Mouse (Mus musculus): ENCODE measurements around the gene Olfr45. TPM values are rescaled to one million over a fixed set of nuclear protein-coding genes. Genes with fewer than 3 reads are reported as not detected.
"Not testable (repeated sequence)": the region's sequence is repeated elsewhere in the genome, so short reads cannot be mapped to it uniquely, and the experiment has no call there.

The Olfr45 gene
- polyA plus RNA-seq (2015; fragmentation: Nextera tagmentation; extraction: Ambion mirVana), result not detected in 2 replicates

DNA sequence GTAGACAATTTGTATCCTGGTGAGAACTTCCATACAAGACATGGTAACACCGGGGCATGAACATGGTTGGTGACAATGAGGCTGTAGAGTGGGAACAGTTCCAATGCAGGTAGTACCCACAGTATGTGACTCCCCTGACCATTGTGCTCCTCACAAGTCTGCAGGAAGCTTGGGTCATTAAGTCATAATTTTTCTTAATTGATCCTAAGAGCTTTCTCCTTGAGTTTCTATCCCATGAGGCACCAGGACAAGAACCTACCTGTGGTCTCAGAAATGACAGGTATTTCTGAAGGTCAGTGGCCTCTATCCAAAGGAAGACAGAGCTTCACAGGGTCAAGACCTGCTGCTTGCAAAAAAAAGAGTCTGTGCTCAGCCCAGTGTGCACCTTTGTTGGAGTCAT lies at the start of gene Olfr45:
Olfr45 (plus strand) TSS at position 301 of the 400 bp plus-strand sequence.
- Histone ChIP-seq H3K9me3 (peaks cover 14% of the 10 kb centered on the region; the same call in 1 of the 2 replicates), H3K36me3 (no peaks in the 10 kb centered on the region), H3K4me3 (no peak within 1 kb of the TSS), H3K4me1 (replicated peaks) (no peaks in the 10 kb centered on the region), H3K27me3 (no peaks in the 10 kb centered on the region), H3K9ac (no peak within 1 kb of the TSS), H3K4me2 (no peak within 1 kb of the TSS), H3K27ac (replicated peaks) (no peak within 1 kb of the TSS)
- ATAC-seq (ENCODE audit: low read depth), result no peak
- 83% methylated on average over 1 of the region's 1 CpGs for WGBS

DNA sequence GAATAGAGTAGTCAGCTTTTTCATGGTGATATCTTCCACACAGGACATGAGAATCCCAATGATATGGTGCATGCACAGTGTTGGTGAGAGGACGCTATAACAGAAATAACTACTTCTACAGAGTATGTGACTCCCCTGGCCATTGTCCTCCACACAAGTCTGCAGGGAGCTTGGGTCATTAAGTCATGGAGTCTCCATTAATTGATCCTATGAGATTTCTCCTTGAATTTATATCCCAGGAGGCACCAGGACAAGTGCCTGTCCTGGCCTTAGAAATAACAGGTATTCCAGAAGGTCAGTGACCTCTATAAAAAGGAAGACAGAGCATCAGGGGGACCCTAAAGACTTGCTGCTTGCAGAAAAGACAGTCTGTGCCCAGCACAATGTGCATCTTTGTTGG lies 35.6 kb upstream of the Olfr45 start, which contains the start of gene Olfr53:
Olfr53 (plus strand) TSS at position 301 of the 400 bp plus-strand sequence.
- 84% methylated on average over 1 of the region's 1 CpGs for WGBS
- no peaks in the 10 kb centered on the region for H3K4me1 ChIP-seq (replicated peaks)
- H3K9me3 ChIP-seq, result no peaks in the 10 kb centered on the region; the same call in 1 of the 2 replicates
- H3K27ac ChIP-seq (replicated peaks), result no peak within 1 kb of the TSS
- no peak for ATAC-seq (ENCODE audit: low read depth)
- H3K4me3 ChIP-seq, result no peak within 1 kb of the TSS
- H3K4me2 ChIP-seq, result no peak within 1 kb of the TSS
- H3K27me3 ChIP-seq, result no peaks in the 10 kb centered on the region
- H3K36me3 ChIP-seq, result no peaks in the 10 kb centered on the region
- no peak within 1 kb of the TSS for H3K9ac ChIP-seq

DNA sequence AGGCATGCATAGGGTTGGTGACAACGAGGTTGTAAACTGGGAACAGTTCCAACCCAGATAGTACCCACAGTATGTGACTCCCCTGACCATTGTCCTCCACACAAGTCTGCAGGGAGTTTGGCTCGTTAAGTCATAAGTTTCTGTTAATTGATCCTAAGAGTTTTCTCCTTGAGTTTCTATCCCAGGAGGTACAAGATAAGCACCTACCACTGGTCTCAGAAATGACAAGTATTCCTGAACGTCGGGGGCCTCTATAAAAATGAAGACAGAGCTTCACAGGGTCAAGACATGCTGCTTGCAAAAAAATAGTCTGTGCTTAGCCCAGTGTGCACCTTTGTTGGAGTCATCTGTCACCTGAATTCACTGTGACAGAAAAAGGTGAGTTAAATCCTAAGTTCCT lies 22.1 kb upstream of the Olfr45 start, which contains the start of gene Olfr539:
Olfr539 (plus strand) TSS at position 301 of the 400 bp plus-strand sequence.
- 76% methylated on average over 4 of the region's 4 CpGs for WGBS
- H3K4me2 ChIP-seq, result no peak within 1 kb of the TSS
- H3K4me3 ChIP-seq, result no peak within 1 kb of the TSS
- no peaks in the 10 kb centered on the region for H3K9me3 ChIP-seq
- no peaks in the 10 kb centered on the region for H3K4me1 ChIP-seq (replicated peaks)
- no peak within 1 kb of the TSS for H3K27ac ChIP-seq (replicated peaks)
- no peak for ATAC-seq (ENCODE audit: low read depth)
- H3K9ac ChIP-seq, result no peak within 1 kb of the TSS
- no peaks in the 10 kb centered on the region for H3K27me3 ChIP-seq
- H3K36me3 ChIP-seq, result no peaks in the 10 kb centered on the region

DNA sequence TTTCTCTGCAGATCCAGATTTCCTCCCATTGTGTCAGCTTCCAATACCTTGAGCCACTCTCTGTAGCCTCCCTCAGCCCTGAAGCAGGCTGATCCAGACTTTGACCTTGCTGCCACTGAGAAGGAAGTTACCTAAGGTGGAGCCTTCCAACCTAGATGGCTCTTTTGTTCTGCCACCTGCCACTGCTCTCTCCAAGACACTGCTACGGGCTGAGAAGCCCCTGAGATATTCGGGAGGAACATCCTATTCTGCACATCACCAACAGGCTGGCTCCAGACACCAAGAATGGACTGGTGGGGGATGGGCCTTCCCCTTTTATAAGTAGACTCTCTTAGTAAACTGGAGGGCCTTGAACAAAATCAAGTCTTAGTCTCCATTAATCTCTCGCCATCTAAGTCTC lies 11.1 kb upstream of the Olfr45 start:
- ATAC-seq (ENCODE audit: low read depth); H3K9ac ChIP-seq; H3K4me2 ChIP-seq; H3K36me3 ChIP-seq; H3K27me3 ChIP-seq; H3K4me3 ChIP-seq; H3K9me3 ChIP-seq; H3K4me1 ChIP-seq (replicated peaks); H3K27ac ChIP-seq (replicated peaks): not testable (repeated sequence)
- 91% methylated on average over 3 of the region's 3 CpGs for WGBS

DNA sequence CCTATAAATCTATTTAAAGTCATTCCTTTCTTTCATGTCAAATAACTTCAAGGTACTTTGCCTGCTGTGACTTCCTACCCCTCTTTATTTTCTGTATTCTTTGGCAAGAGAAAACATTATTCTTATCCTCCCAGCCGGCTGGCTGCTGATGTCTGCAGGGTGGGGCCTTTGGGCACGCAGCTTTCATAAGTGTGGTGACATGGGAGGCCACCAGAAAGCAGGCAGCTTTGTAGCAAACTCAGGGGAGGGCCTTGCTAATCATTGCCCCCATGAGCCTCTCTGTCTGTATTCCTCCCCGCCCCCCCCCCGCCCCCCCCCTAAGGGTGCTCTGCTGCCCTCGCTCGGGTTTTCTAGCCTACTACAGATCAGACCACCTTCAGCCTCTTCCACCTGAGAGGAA lies 5.9 kb upstream of the Olfr45 start:
- H3K9ac ChIP-seq, result no peak overlapping the region
- H3K9me3 ChIP-seq, result peaks cover 13% of the 10 kb centered on the region; the same call in 1 of the 2 replicates
- H3K4me1 ChIP-seq (replicated peaks), result no peaks in the 10 kb centered on the region; the same call in 1 of the 2 replicates
- no peak overlapping the region for H3K4me3 ChIP-seq
- H3K36me3 ChIP-seq, result no peaks in the 10 kb centered on the region
- H3K4me2 ChIP-seq, result peak overlapping the region; percentile 38
- ATAC-seq (ENCODE audit: low read depth), result no peak
- no peaks in the 10 kb centered on the region for H3K27me3 ChIP-seq
- 4% methylated on average over 4 of the region's 6 CpGs for WGBS
- no peak overlapping the region for H3K27ac ChIP-seq (replicated peaks)

DNA sequence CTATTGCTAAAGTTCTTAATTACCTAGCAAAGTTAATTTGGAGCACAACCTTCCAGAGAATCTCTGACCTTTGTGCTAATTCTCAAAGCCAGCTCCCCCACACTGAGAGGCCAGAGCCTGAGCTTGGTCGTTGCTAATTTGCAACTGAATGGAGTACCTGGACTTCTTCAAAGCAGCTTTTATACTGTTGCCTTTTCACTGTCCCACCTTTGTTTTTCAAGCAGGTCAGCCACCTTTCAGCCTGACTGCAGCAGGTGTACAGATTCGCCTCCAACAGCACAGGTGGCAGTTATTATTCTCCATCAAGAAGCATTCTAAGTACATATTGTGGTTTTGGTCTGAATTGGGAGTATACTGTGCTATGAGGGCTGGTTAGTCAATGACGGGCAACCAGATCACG lies 2.2 kb upstream of the Olfr45 start:
- not testable (repeated sequence) for H3K36me3 ChIP-seq; H3K4me3 ChIP-seq; H3K27me3 ChIP-seq; ATAC-seq (ENCODE audit: low read depth); H3K27ac ChIP-seq (replicated peaks); H3K9ac ChIP-seq; H3K4me1 ChIP-seq (replicated peaks); H3K4me2 ChIP-seq
- WGBS, result 70% methylated on average over 4 of the region's 4 CpGs
- H3K9me3 ChIP-seq, result peaks cover 14% of the 10 kb centered on the region; the same call in 1 of the 2 replicates

DNA sequence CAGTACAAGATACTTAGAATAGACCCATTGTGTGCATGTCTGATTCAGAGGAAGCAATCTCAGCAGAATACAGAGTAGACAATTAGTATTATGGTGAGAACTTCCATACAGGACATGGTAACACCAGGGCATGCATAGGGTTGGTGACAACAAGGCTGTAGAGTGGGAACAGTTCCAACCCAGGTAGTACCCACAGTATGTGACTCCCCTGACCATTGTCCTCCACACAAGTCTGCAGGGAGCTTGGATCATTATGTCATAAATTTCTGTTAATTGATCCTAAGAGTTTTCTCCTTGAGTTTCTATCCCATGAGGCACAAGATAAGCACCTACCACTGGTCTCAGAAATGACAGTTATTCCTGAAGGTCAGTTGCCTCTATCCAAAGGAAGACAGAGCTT lies 15.2 kb downstream of the Olfr45 start, which contains the start of gene Olfr541:
Olfr541 (plus strand) TSS at position 301 of the 400 bp plus-strand sequence.
- ATAC-seq (ENCODE audit: low read depth), result no peak
- Histone ChIP-seq H3K4me3 (no peak within 1 kb of the TSS), H3K9me3 (no peaks in the 10 kb centered on the region), H3K4me1 (replicated peaks) (no peaks in the 10 kb centered on the region), H3K27me3 (no peaks in the 10 kb centered on the region), H3K27ac (replicated peaks) (no peak within 1 kb of the TSS), H3K4me2 (no peak within 1 kb of the TSS), H3K9ac (no peak within 1 kb of the TSS), H3K36me3 (no peaks in the 10 kb centered on the region)

DNA sequence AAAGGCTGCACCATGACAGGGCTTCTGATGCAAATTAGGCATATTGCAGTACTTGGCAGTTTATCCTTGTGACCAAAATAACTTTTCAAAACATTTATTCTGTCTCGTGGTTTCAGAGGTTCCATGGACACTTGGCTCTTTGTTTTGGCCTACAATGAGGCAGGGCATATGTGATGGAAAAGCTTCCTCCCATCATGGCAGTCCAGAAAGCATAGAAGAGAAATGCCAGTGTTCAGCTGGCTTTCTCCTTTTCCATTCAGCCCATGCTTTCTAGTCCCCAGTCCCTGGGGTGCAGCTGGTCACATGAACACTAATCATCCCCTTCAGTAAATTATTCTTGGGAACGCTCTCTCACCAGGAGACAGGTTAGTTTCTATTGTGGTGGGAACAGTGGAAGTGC lies 24.6 kb downstream of the Olfr45 start:
- Histone ChIP-seq H3K9ac (no peak overlapping the region), H3K36me3 (no peaks in the 10 kb centered on the region), H3K27ac (replicated peaks) (no peak overlapping the region), H3K27me3 (no peaks in the 10 kb centered on the region), H3K4me3 (no peak overlapping the region), H3K4me1 (replicated peaks) (0 out of 2 replicates have a peak, but pooled peaks cover 3% of the 10 kb centered on the region), H3K9me3 (no peaks in the 10 kb centered on the region), H3K4me2 (no peak overlapping the region)
- ATAC-seq (ENCODE audit: low read depth), result no peak
- 20% methylated on average over 2 of the region's 2 CpGs for WGBS

DNA sequence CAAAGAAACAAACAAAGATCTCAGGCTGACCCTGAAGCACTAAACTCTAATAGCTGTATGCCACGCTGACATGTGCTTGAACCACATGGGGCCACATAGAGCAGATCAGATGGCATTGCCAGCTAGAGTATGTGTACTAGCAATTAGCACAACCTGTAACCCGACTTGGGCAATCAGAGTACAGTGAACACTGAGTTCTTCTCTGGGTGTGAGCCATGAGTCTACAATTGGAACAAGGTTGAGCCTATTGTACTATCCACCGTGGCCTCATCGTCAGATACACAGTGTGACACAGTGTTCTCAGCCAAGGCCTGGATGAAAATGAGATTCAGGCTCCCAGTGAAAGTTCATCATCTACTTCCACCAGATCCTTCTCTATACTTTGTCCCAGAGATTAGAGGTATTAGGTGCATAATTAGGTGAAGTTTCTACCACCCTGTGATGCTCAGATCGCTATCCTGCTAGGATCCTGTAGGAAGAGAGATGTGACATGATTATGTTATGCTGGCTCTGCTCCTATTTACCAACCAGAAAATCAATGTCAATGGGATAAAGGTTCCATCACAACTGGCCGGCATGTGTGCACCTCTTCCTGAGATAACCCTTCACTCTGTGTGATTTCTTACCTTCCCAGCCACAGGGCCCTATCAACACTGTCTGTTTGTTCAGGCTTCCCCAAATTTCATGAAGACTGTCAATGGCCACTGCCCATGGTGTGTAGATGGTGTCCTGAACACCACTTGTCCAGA lies 26.0 kb downstream of the Olfr45 start:
- Histone ChIP-seq H3K9ac (no peak overlapping the region), H3K4me3 (no peak overlapping the region), H3K27me3 (no peaks in the 10 kb centered on the region), H3K36me3 (no peaks in the 10 kb centered on the region), H3K4me2 (no peak overlapping the region), H3K27ac (replicated peaks) (no peak overlapping the region), H3K9me3 (no peaks in the 10 kb centered on the region), H3K4me1 (replicated peaks) (0 out of 2 replicates have a peak, but pooled peaks cover 3% of the 10 kb centered on the region)
- WGBS, result 85% methylated on average over 6 of the region's 6 CpGs
- no peak for ATAC-seq (ENCODE audit: low read depth)

DNA sequence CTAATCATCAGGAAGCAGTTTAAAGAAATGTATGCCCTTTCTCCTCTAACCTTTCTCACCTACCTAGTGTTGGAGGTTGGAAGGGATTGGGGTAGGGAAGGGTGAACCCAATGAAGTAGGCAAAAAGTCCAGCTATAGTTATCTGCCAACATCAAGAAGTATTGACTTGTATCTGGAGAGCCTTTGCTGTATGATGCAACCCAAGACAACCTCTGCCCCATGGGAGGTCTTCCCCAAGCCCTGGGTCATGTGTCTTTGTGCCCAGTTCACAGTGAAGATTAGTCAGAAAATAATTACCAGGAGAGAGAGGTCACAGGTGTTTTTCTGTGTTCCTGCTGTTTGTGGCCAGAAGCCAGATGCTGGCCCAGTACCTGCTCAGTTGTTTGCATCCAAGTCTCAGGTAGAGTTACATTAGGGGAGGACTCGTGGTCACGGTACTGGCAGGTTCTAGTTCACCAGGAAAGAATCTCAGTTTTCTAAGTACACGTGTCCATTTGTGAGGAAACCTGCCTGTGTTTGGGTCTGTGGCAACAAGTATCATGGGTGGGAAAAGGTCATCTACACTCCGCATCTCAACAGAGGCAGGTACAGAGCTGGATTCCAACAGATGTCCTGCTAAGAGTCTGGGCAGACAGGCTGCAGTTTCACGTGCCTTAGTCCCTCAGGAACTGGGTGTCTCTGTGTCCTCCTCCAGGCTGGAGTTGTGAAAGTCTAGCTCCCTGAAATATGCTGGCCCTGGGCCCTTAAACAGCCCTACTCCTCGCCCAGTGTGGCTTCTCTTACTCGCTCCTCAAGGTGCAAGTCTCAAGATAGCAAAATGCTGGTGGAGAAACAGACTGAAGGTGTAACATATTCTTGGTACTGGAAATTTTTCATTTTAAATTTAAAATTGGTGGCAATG lies 35.7 kb downstream of the Olfr45 start:
- H3K27ac ChIP-seq (replicated peaks), result no peak overlapping the region
- H3K27me3 ChIP-seq, result no peaks in the 10 kb centered on the region
- no peak overlapping the region for H3K4me3 ChIP-seq
- ATAC-seq (ENCODE audit: low read depth), result no peak
- no peaks in the 10 kb centered on the region for H3K36me3 ChIP-seq
- H3K9me3 ChIP-seq, result no peaks in the 10 kb centered on the region
- H3K4me2 ChIP-seq, result no peak overlapping the region
- WGBS, result 79% methylated on average over 7 of the region's 7 CpGs
- H3K4me1 ChIP-seq (replicated peaks), result no peaks in the 10 kb centered on the region
- no peak overlapping the region for H3K9ac ChIP-seq

DNA sequence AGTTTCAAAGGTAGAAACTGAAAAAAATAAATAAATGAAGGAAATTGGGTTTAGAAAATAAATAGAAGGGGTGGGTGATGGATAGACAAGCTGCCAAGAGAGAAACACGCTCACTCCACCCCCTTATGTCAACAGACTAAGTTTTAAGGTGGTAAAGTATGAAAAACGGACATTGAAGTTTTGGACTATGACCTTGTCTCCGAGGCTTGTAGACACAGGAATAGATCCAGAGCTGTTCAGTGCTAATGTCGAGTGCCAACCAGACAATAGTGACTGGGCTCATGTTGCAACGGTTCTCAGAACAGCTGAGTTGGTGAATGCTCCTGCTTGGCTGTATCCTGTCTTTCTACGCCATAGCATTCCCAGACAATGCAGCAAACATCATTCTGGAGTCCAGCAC lies 39.3 kb downstream of the Olfr45 start:
- Histone ChIP-seq H3K36me3 (no peaks in the 10 kb centered on the region), H3K9ac (no peak overlapping the region), H3K27me3 (no peaks in the 10 kb centered on the region), H3K9me3 (no peaks in the 10 kb centered on the region), H3K4me3 (no peak overlapping the region), H3K4me1 (replicated peaks) (no peaks in the 10 kb centered on the region), H3K4me2 (no peak overlapping the region), H3K27ac (replicated peaks) (no peak overlapping the region)
- 85% methylated on average over 6 of the region's 6 CpGs for WGBS
- no peak for ATAC-seq (ENCODE audit: low read depth)

DNA sequence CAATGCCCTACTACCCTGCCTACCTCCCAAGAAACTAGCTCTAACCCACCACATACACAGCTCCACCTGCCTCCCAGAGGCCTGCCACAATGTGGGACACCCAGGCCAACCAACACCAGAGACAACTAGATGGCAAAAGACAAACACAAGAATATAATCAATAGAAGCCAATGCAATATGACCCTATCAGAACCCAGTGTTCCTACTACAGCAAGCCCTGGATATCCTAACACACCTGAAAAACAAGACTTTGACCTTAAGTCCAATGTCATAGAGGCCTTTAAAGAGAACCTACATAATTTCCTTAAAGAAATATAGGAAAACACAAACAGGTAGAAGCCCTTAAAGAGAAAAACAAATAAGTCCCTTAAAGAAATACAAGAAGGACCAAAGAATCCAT lies 43.8 kb downstream of the Olfr45 start:
- Histone ChIP-seq H3K4me2 (no peak overlapping the region), H3K4me3 (no peak overlapping the region), H3K4me1 (replicated peaks) (no peaks in the 10 kb centered on the region), H3K36me3 (no peaks in the 10 kb centered on the region), H3K27ac (replicated peaks) (no peak overlapping the region), H3K9me3 (peaks cover 9% of the 10 kb centered on the region; the same call in 1 of the 2 replicates), H3K27me3 (no peaks in the 10 kb centered on the region), H3K9ac (no peak overlapping the region)
- no peak for ATAC-seq (ENCODE audit: low read depth)
